Mouse (Mus musculus): Measurements from ENCODE around the gene Rhbg. TPM values are rescaled to one million over a fixed set of nuclear protein-coding genes. Genes with fewer than 3 reads are reported as not detected.

Gene Rhbg
- polyA plus RNA-seq, 1 experiment from 2014 or later: 0.83 TPM

DNA sequence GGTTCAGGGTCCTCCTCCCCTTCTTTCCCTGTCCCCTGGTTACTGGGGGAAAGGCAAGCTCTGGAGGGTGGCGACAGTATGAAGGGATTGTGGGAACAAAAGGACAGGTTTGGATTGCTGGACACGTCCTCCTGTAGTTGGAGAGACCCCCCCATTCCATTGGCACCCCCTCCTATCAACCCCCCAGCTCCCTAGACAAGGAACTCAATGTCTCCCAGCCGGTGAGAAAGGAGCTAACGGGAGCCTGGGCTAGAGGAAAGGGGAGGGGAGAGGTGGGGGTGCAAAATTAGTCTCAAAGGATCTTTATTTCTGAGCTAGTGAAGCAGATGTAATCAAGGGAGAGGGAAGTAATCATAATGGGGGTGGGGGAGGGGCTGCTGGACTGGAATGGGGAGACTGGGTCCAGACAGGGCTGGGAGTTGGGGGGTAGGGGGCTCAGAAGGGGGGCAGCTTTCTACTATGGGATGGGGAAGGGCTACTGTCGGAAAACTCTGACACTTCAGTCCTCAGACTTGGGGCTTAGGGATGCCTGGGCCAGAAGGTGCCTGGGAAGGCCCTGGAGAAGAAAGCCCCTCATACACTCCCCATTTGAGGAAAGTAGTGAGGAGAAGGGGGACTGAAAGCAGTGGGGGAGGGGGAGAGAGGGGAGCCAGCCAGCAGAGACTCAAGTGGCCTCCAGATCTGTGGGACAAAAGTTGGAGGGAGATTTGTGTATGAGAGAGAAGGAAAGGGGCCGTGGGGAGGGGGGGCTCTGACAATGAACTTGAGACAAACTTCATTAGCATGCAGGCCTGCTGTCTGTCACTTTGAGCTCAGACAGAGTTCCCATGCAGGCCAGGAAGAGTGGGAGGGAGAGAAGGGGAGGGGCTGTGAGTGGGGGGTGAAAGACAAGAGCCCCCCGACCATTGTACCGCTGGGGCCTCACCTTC, 48.7 kb downstream of the Rhbg start:
- 2% methylated on average over 8 of the region's 8 CpGs for WGBS
- H3K4me2 ChIP-seq: peak overlapping the region; percentile 62
- H3K27ac ChIP-seq (replicated peaks): peak overlapping the region; percentile 98
- H3K9ac ChIP-seq (replicated peaks): peak overlapping the region; percentile 73; the same call in 1 of the 2 replicates
- H3K27me3 ChIP-seq (replicated peaks): peaks cover 13% of the 10 kb centered on the region; the same call in 1 of the 2 replicates
- ATAC-seq (ENCODE audit: low FRiP score): peak; percentile 58
- peak overlapping the region; percentile 58 for H3K4me3 ChIP-seq (replicated peaks)
- H3K4me1 ChIP-seq: peaks cover 65% of the 10 kb centered on the region
- no peaks in the 10 kb centered on the region for H3K36me3 ChIP-seq
- no peaks in the 10 kb centered on the region for H3K9me3 ChIP-seq (replicated peaks)

DNA sequence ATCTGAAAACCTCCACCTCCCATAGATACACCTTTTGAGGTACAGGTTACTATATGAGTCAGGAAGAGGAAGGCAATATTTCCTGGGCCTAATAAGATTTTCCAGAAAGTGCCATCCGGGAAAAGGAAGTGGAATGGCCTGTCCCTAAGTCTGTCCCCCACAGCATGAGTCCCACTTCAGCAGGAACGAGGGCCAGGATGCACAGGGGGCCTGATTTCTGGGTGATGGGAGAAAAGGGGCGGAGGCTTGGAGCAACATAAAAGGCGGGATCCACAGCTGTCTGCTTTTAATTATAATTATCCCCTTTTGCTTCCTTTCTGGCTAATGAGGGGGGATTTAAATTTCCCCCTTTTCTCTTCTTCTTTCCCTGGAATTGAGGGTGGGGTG, 49.3 kb downstream of the Rhbg start:
- peak; percentile 20 for ATAC-seq (ENCODE audit: low FRiP score)
- WGBS: 11% methylated on average over 4 of the region's 4 CpGs
- Histone ChIP-seq H3K4me1 (peaks cover 64% of the 10 kb centered on the region), H3K27ac (replicated peaks) (peak overlapping the region; percentile 98), H3K9me3 (replicated peaks) (no peaks in the 10 kb centered on the region), H3K9ac (replicated peaks) (0 out of 2 replicates have a peak overlapping the region, but pooled peaks have one; percentile 14), H3K4me2 (peak overlapping the region; percentile 62), H3K27me3 (replicated peaks) (0 out of 2 replicates have a peak, but pooled peaks cover 9% of the 10 kb centered on the region), H3K36me3 (no peaks in the 10 kb centered on the region), H3K4me3 (replicated peaks) (no peak overlapping the region)

DNA sequence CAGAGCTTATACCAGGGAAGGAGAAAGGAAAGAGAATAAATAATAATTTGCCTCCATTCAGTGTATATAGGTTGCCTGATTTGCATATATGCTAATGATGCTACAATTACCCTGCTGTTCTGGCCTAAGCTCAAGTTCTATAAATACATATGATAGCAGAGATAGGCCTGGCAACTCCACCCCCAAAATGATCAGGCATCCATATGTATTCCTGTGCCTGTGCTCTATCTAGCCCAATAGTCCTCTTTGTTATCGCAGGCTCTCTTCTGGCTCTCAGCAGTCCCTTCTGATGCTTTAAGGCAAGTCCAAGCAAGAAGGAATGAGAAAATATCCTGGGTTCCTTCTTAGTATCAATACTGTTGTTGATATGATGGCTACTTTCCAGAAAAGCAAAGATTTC, 49.8 kb downstream of the Rhbg start:
- Histone ChIP-seq H3K4me1 (peaks cover 63% of the 10 kb centered on the region), H3K27ac (replicated peaks) (peak overlapping the region; percentile 98), H3K27me3 (replicated peaks) (0 out of 2 replicates have a peak, but pooled peaks cover 8% of the 10 kb centered on the region), H3K36me3 (no peaks in the 10 kb centered on the region), H3K9ac (replicated peaks) (0 out of 2 replicates have a peak overlapping the region, but pooled peaks have one; percentile 14), H3K4me2 (peak overlapping the region; percentile 62), H3K9me3 (replicated peaks) (no peaks in the 10 kb centered on the region), H3K4me3 (replicated peaks) (no peak overlapping the region)
- no peak for ATAC-seq (ENCODE audit: low FRiP score)
- 8% methylated on average over 1 of the region's 1 CpGs for WGBS

DNA sequence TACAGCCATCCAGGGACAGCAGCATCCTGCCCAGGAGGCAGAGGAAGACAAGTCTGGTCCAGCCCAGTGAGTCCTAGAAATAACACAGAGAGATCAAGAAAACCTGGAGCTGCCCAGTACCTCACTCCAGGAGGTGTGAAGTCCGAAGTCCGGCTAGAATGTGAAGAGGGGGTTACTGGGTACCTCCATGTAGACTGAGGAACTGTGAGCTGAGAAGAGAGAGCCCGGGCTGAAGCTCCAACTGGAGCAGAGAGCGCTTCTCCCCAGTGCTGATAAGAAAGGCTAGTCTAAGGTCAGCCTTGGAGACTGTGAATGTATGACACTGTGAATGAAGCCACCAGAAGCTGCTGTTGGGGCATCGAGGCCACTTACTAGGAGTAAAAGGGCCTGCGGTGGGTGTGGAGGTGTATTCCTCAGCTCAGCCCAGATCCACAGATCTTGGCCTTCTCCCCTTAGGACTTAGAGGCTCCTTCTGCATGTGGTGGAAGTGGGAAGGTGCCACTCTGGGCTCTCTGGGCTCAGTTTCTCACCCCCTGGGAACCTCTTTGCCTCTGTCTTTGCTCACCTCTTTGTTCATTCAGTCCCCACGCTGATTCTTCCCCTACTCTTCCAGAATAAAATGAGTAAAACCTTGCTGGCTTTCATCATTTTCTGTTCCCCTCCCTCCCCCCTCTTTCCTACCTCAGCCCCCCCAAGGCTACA, 50.4 kb downstream of the Rhbg start:
- 0 out of 2 replicates have a peak, but pooled peaks cover 8% of the 10 kb centered on the region for H3K27me3 ChIP-seq (replicated peaks)
- peak overlapping the region; percentile 98 for H3K27ac ChIP-seq (replicated peaks)
- H3K4me2 ChIP-seq: peak overlapping the region; percentile 62
- H3K36me3 ChIP-seq: no peaks in the 10 kb centered on the region
- WGBS: 5% methylated on average over 7 of the region's 7 CpGs
- no peaks in the 10 kb centered on the region for H3K9me3 ChIP-seq (replicated peaks)
- peaks cover 63% of the 10 kb centered on the region for H3K4me1 ChIP-seq
- H3K4me3 ChIP-seq (replicated peaks): no peak overlapping the region
- no peak for ATAC-seq (ENCODE audit: low FRiP score)
- peak overlapping the region; percentile 8; the same call in 1 of the 2 replicates for H3K9ac ChIP-seq (replicated peaks)

DNA sequence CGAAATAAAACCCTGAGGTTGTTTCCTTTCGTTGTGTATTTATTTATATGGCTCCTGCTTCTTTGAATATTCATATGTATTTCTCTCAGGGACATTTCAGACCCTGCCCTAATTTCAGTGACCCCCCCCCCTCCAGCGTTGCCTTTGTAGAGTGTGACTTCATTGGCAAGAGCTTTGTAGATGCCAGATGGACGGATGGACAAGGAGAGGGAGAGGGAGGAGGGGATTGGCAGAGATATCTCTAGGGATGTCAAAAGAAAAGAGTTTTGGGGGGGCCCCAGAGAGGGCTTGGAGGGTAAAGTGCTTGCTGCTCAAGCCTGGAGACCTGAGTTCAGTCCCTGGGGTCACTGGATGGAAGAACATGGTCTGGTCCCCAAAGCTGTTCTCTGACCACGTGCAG, 51.1 kb downstream of the Rhbg start:
- no peak overlapping the region for H3K9ac ChIP-seq (replicated peaks)

DNA sequence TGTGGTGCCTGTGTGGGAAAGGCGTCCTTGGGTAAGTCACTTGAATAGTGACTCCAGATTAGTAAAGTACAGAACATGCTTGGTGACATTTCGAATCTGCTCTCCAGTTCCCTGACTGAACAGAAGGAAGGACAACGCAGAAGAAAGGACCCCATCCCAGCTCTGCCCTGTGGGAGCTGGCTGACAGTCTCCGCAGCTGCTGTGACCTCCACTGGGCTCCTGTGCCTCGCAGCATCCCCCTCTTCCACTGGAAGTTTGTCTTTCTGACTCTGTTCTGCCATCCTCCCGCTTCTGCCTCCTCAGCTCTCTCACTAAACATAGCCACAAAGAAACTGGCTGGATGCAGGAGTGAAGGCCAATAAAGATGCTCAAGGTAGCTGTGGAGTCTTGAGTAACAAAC, 51.5 kb downstream of the Rhbg start:
- H3K27me3 ChIP-seq (replicated peaks): 0 out of 2 replicates have a peak, but pooled peaks cover 8% of the 10 kb centered on the region

More for the DNA sequence above, 51.1 kb downstream of the Rhbg start:
- H3K27ac ChIP-seq (replicated peaks): peak overlapping the region; percentile 98
- 2% methylated on average over 5 of the region's 5 CpGs for WGBS
- ATAC-seq (ENCODE audit: low FRiP score): no peak
- H3K4me3 ChIP-seq (replicated peaks): no peak overlapping the region
- H3K27me3 ChIP-seq (replicated peaks): 0 out of 2 replicates have a peak, but pooled peaks cover 8% of the 10 kb centered on the region
- no peaks in the 10 kb centered on the region for H3K36me3 ChIP-seq
- no peaks in the 10 kb centered on the region for H3K9me3 ChIP-seq (replicated peaks)
- H3K4me2 ChIP-seq: peak overlapping the region; percentile 62; the same call in 1 of the 2 replicates
- H3K4me1 ChIP-seq: peaks cover 66% of the 10 kb centered on the region

DNA sequence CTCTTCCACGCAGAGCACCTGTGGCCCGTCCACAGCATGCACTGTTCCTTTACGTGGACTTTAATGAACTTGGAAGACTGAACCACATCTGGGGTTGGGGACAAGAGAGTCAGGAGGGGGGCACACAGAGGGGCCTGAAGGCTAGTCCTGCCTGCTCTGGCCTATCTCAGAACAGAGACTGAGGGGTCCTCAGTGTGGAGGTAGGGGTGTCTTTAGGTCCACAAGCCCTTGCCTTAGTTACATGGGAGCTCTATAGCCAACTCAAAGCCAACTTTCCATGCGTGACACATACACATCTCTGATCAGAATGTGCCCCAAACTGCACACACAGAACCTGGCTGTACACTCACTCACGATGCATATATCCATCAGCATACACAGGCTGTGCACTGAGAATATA, 52.9 kb downstream of the Rhbg start:
- Histone ChIP-seq H3K9me3 (replicated peaks) (no peaks in the 10 kb centered on the region), H3K9ac (replicated peaks) (peak overlapping the region; percentile 80), H3K36me3 (no peaks in the 10 kb centered on the region), H3K4me3 (replicated peaks) (peak overlapping the region; percentile 51), H3K27me3 (replicated peaks) (0 out of 2 replicates have a peak, but pooled peaks cover 8% of the 10 kb centered on the region), H3K27ac (replicated peaks) (peak overlapping the region; percentile 98), H3K4me2 (peak overlapping the region; percentile 83), H3K4me1 (peaks cover 76% of the 10 kb centered on the region)
- ATAC-seq (ENCODE audit: low FRiP score): no peak
- 8% methylated on average over 5 of the region's 5 CpGs for WGBS

More for the DNA sequence above, 51.5 kb downstream of the Rhbg start:
- Histone ChIP-seq H3K4me2 (peak overlapping the region; percentile 83), H3K9ac (replicated peaks) (0 out of 2 replicates have a peak overlapping the region, but pooled peaks have one; percentile 0), H3K9me3 (replicated peaks) (no peaks in the 10 kb centered on the region), H3K36me3 (no peaks in the 10 kb centered on the region), H3K27ac (replicated peaks) (peak overlapping the region; percentile 98), H3K4me1 (peaks cover 70% of the 10 kb centered on the region), H3K4me3 (replicated peaks) (no peak overlapping the region)
- ATAC-seq (ENCODE audit: low FRiP score): no peak
- WGBS: 5% methylated on average over 6 of the region's 6 CpGs

DNA sequence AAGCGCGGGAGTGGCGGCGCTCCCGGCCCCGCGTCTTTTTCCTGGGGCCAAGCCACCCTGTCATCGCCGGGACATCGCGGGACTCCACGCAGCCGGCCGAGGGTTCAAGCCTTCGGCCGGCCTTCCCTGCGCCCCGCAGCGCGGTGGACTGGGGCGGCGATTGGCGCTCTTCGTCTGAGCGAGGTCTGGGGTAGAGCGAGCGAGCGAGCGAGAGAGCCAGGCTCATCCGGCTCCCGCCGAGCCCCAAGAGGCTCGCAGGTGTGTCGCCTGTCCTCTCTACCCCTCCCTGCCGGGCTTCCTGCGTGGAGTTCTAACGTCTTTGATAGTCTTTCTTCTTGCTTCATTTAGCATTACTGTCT, 53.6 kb downstream of the Rhbg start:
- H3K36me3 ChIP-seq: no peaks in the 10 kb centered on the region
- ATAC-seq (ENCODE audit: low FRiP score): no peak
- H3K27me3 ChIP-seq (replicated peaks): 0 out of 2 replicates have a peak, but pooled peaks cover 8% of the 10 kb centered on the region
- H3K4me3 ChIP-seq (replicated peaks): peak overlapping the region; percentile 51
- H3K4me1 ChIP-seq: peaks cover 71% of the 10 kb centered on the region
- peak overlapping the region; percentile 80 for H3K9ac ChIP-seq (replicated peaks)
- H3K4me2 ChIP-seq: peak overlapping the region; percentile 83
- WGBS: 0% methylated on average over 35 of the region's 37 CpGs
- peak overlapping the region; percentile 98 for H3K27ac ChIP-seq (replicated peaks)
- no peaks in the 10 kb centered on the region for H3K9me3 ChIP-seq (replicated peaks)

DNA sequence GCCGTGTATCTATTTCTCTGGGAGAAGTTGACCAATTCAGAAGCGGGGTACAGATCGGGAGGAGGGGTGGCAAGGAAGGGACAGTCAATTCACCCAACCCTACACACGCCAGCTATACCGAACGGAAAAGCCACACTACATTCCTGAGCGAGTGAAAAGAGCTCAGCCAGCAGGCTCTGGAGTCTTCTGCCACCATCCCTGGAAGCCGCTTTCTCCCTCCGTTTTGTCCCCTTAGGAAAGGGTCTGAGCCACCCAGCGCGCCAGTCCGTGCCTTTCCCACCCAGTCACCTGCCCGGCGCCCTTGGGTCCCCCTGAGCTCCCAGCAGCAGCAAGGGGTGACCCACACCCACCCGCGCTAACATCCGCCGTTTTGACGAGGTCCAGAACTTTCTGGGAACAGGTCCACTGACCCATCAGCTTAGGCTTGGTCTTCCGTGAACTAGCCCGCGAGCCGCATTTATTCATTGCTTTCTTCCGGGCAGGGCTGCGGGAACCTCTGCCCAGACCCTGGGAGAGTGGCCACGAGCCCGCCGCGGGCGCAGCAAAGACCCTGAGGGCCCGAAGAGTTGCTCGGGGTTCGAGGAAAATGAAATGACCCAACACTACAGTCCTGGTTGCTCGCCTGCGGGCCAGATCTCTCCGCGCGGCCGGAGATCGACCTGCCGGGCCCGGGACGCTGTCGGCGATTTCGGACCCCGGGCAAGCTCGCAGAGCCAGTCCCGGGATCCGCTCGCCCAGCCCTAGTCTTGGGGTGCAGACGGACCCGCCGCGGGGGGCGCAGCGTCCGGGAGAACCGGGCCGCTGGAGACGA, 54.1 kb downstream of the Rhbg start:
- under 1% methylated on average over 61 of the region's 61 CpGs for WGBS

DNA sequence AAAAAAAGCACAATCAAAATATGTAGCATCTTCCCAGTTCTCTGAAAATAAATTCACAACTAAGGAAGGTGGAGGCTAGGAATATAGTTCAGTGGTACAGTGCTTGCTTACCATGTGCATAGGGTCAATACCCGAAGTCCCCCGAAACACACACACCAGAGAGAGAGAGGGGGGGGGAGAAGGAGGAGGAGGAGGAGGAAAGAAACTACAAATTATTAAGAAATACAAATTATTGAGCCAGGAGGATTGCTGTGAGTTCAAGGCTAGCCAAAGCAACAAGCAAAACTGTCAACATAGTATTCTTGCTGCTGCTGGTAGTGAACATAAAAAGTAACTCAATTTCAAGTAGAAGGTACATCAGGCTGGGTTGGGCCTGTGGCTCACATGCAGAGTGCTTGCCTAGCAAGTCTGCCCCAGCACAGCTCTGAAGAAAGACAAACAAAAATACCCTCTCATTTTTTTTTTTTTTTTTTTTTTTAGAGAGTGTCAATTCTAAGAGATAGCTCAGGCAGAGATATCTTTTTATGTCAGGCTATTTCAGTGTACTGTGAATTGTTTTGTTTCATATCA, 54.9 kb downstream of the Rhbg start:
- Histone ChIP-seq H3K9ac (replicated peaks) (no peak overlapping the region), H3K9me3 (replicated peaks) (no peaks in the 10 kb centered on the region), H3K36me3 (no peaks in the 10 kb centered on the region), H3K4me3 (replicated peaks) (no peak overlapping the region), H3K27me3 (replicated peaks) (0 out of 2 replicates have a peak, but pooled peaks cover 8% of the 10 kb centered on the region), H3K4me2 (peak overlapping the region; percentile 83), H3K4me1 (peaks cover 58% of the 10 kb centered on the region), H3K27ac (replicated peaks) (peak overlapping the region; percentile 98)
- no peak for ATAC-seq (ENCODE audit: low FRiP score)
- WGBS: 33% methylated on average over 2 of the region's 2 CpGs

More for the DNA sequence above, 54.1 kb downstream of the Rhbg start:
- ATAC-seq (ENCODE audit: low FRiP score): no peak; the same call in 1 of the 2 replicates
- Histone ChIP-seq H3K4me2 (peak overlapping the region; percentile 83), H3K9ac (replicated peaks) (peak overlapping the region; percentile 80), H3K27ac (replicated peaks) (peak overlapping the region; percentile 98), H3K4me1 (peaks cover 65% of the 10 kb centered on the region), H3K4me3 (replicated peaks) (peak overlapping the region; percentile 51), H3K9me3 (replicated peaks) (no peaks in the 10 kb centered on the region), H3K36me3 (no peaks in the 10 kb centered on the region), H3K27me3 (replicated peaks) (0 out of 2 replicates have a peak, but pooled peaks cover 8% of the 10 kb centered on the region)

Measured in neural tube, embryonic 15.5 days (tissue).